Mouse (Mus musculus) adrenal gland, adult 18-20 months (tissue): Measurements from ENCODE around the gene Asb17. TPM values are rescaled to one million over a fixed set of nuclear protein-coding genes. Genes with fewer than 3 reads are reported as not detected.
"Not testable (repeated sequence)": the region's sequence is repeated elsewhere in the genome, so short reads cannot be mapped to it uniquely, and the experiment has no call there.

ENCODE experiments used
- DNase-seq, 2 experiments: peaks; one replicate each; pipeline ENCODE4 v3.0.0; 2021 to 2022; ENCODE audit warnings: low spot score in 2 of 2
- long read RNA-seq, 2 experiments: library from polyadenylated mRNA; stranded (forward); transcript quantifications; one replicate each; pipeline ENCODE4 v2.0.0; 2021
- total RNA-seq, 2 experiments: library from RNA; stranded (reverse); gene quantifications; 1 replicate in 1 of 2; 2 replicates in 1 of 2; pipeline ENCODE4 v1.2.3; 2021

The Asb17 gene
- not detected for total RNA-seq
- long read RNA-seq, experiment 1: 0 reads
- long read RNA-seq, experiment 2: 0 reads

GRCm38 (mm10) chr3:153844030-153844429 lies at the start of gene Asb17:
Gene Asb17, plus strand, starts transcription at chr3:153844209.
- no peak for DNase-seq

DNA sequence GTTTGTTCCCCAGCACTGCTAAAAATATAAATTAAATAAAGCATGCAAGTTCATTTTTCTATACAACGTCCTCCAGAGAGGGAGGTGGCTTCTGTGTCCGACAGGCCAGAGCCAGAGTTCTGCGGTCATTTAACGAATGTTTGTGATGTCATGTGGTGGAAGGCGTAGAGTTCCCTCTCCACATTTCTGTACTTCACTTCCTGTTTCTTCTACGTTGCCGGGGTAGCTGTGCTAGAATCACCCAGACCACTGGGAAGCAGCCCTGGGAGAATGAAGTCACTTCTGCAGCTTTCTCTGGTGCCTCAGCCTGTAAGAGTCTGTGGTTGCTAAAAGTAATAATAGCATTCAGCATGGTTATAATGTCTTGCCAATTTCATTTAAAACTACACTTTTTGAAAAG lies 46.4 kb upstream of the Asb17 start:
- no peak for DNase-seq

GRCm38 (mm10) chr3:153799603-153800002 lies 44.4 kb upstream of the Asb17 start:
- DNase-seq: no peak

GRCm38 (mm10) chr3:153800690-153801089 lies 43.3 kb upstream of the Asb17 start:
- DNase-seq: no peak

GRCm38 (mm10) chr3:153801541-153801940 lies 42.5 kb upstream of the Asb17 start:
- no peak for DNase-seq

GRCm38 (mm10) chr3:153802640-153803039 lies 41.4 kb upstream of the Asb17 start:
- no peak for DNase-seq

DNA sequence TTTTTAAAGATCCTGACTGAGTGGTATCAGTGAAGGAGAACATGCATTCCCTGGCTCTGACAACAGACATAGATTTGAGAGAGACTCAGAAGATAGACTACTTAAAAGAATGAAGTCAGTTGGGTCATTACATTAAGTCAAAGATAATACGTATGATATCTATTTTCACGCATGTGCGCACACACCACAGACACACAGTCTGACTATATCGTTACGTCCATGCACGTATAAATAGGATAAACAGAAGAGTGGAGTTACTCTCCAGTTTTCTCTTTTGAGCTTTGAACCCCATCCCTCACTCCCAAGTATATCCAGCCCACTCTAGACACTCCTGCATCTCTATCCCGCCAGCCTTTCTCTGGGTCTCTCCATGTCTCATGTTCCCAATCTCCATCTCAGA lies 40.0 kb upstream of the Asb17 start:
- DNase-seq: no peak

DNA sequence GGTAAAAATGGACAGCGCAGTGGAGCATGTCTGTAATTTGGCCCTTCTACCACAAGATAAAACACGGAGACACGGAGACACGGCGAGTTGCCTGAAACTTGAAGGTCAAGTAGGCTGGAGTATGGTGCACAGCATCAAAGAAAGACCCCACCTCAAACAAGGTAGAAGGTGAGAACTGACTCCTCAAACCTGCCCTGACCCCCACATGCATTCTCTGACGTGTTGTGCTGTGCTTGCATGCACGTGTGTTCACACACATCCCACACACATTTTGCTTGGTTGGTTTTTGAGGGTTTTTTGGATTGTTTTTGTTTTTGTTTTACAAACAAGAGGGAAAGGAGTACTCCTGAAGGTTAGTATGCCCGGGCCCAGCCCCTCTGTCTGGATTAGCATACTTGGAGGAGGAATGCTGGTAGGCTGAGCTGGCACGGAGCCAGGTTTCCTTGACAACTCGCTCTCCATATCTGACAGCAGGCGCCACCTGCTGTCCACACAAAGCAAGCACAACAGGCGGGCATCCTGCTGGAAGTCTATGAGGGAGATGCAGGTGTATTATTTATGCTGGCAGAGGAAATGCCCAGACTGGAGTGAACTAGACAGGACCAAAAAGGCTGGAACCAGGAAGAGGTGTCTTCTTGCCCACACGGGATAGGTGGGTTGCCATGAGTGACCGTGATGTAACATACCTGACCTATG lies 37.8 kb upstream of the Asb17 start:
- peak; percentile 84 to 85 for DNase-seq

DNA sequence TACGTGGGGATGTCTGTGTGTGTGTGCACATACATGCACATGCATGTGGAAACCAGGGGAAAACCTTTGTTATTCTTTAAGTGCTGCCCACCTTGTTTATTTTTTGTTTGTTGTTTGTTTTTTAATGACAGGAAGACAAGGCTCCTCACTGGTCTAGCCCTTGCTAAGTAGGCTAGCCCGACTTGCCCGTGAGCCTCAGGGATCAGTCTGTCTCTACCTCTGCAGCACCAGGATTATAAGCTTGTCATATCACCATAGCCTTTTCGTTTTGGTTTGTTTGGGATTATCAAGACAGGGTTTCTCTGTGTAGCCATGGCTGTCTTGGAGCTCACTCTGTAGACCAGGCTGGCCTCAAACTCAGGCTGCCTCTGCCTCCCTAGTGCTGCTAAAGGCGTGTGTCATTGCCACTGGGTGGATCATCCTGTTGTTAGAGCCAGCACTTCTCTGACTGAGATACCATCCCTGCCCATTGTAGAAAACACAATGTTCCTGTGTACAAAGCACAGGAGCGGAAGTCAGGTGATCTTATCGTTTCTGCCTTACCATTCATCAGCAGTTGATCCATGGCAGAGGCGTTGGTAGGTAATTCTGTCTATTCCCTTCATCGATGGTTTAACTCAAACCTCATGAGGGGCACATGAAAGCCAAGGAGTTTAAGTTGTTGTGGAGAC lies 37.1 kb upstream of the Asb17 start:
- DNase-seq: no peak

DNA sequence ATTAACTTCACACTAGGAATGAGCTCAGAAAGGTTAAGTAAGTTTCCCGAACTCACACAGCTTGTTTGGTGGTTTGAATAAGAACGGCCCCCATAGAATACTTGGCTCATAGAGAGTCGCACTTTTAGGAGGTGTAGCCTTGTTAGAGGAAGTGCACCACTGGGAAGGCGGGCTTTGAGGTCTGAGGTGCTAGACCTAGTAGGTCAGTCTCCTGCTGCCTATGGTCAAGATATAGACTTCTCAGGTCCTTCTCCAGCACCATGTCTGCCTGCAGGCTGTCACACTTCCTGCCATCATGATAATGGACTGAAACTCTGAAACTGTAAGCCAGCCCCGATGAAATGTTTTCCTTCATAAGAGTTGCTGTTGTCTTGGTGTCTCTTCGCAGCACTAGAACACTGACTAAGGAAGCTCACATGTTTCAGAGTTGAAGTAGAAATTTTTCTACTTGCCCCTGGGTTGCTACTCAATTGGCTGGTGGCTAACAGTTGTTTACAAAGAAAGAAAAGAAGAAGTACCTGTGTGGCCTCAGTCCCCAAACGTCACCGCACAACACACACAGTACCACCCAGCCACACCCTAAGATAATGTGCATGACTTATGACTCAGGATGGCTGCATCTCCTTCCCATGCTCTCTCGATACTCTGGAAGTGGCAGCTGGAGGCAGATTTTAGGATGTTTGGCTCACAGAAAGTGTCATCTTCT lies 36.4 kb upstream of the Asb17 start:
- DNase-seq: no peak

DNA sequence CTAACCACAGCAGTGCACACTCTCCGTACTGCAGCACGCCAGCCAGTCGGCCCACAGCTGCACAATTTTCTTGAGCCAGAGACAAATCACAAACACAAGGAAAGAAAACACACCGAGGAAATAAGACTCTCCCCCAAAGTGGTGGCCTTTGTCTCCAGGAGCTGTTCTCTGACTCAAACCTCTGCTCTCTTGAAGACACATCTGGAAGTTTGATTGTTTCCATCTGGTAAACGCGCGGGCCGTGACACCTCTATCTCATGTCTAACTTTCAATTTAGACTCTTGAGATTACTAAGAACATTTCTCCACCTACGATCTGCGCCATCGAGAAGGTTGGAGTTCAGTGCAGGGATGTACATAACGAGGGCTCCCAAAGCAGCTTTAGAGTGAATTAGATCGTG lies 35.6 kb upstream of the Asb17 start:
- DNase-seq: no peak

DNA sequence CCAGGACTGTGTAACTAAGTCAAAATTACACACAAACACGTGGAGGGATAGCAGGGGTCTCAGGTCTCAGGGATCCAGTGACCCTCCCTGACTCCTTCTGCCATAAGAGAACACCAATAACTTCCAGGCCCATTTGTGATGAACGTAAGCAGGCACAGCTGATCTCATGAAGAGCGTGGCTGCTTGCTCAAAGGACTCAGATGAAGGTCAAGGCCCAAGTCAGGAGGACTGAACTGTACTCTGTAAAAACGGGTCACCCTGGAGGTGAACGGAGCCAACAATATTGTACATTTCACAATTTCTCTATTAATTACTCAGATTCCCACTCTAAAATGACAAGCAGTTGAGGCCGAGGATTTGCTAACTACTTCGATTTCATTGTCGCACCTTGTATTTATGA lies 30.0 kb upstream of the Asb17 start:
- no peak for DNase-seq

GRCm38 (mm10) chr3:153817376-153817890 lies 26.6 kb upstream of the Asb17 start:
- DNase-seq: no peak

GRCm38 (mm10) chr3:153818723-153819122 lies 25.3 kb upstream of the Asb17 start:
- no peak for DNase-seq

GRCm38 (mm10) chr3:153819438-153819837 lies 24.6 kb upstream of the Asb17 start:
- no peak for DNase-seq

GRCm38 (mm10) chr3:153823671-153824515 lies 20.1 kb upstream of the Asb17 start:
- no peak for DNase-seq

DNA sequence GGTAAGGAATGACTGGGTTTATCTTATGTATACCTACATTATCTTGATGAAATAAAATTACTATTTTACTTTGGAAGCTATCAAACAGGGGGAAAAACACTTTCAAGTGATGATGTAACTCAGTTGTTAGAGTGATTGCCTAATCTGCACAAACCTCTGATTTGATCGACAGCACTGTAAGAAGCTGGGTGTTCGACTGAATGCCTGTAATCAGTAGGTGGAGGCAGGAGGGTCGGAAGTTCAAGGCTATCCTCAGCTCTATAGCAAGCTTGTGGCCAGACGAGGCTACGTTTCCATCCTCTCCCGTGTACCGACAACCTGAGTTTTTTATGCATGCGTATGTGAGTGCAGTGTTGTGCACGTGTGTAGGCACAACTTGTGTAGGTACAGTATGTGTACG lies 18.8 kb upstream of the Asb17 start:
- DNase-seq: no peak

DNA sequence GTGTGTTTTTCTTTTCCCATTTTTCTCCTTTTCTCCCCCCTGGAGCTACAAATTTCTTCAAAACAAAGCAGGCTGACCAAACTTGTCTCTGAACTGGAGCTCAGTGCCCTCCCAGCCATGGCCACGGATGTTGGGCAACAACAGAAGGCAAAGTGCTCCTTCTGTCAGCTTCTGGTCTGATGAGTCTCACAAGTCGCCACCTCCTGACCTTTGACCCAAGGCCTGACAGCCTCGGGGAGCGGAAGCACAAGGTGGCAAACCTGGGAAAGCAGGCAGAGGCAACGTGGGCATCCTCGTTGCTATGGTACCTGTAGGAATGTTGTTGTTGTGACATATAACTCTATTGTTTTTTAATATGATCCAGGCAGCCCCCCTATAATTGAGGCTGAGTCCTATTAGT lies 17.4 kb upstream of the Asb17 start:
- DNase-seq: no peak

DNA sequence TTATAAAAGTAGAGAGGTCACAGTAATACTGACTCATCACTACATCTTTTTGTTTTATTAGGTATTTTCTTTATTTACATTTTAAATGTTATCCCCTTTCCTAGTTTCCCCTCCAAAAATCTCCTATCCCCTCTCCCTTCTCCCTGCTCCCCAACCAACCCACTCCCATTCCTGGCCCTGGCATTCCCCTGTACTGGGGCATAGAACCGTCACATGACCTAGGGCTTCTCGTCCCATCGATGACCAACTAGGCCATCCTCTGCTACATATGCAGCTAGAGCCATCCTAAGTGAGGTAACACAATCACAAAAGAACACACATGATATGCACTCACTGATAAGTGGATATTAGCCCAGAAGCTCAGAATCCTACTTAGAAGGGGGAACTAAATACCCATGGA lies 14.2 kb upstream of the Asb17 start:
- DNase-seq: not testable (repeated sequence)

DNA sequence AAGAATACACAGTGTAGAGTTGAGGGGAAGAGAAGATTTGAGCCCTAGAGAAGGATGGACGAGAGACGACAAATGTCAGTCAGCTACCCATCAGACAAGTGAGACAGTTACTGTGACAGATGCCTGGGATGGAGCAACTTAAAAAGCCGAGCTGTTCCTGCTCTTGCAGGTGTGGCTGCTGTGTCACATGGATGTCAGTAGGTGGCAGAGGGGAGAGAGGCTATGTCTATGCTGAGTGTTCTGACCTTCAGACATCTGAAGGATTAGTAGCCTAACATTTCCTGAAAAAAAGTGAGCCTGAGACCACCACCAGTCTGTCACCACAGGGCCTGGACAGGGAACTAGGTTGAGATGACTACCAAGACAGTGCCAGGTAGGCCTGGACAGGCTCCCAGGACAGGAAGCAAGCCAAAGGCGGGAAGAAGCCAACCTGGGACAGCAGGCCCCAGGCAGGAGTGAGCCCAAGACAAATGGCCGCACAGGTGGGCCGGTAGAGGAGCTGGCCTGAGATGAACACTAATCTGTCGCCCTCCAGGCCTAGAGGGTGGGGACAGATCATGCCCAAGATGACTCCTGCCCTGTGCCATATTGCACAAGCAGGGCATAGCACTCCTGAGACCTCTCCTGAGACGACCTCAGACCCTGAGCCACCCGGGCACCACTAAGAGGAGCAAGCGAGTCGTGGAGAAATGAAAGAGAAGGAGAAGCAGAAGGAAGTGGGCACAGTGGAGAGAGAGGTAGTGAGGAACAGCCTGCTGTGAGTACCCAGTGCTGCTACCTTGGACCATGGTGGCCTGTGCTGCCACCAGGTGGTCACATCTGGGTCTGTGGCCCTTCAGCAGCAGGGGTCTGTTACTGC lies 12.8 kb upstream of the Asb17 start:
- no peak for DNase-seq
